Mouse (Mus musculus) hematopoietic stem cell, adult 5-6 weeks (primary cell): ENCODE measurements around the gene Ppip5k1. TPM values are rescaled to one million over a fixed set of nuclear protein-coding genes. Genes with fewer than 3 reads are reported as not detected.
A peak's percentile ranks its signal among the peaks of the same experiment; 100 is the strongest.

Experiments used
- ATAC-seq, 2 experiments: fragments of 125-278 bp in 1 of 2; replicated peaks in 1 of 2; 2 replicates each; pipeline ENCODE4 v1.8.0; 2016 to 2017; ENCODE audit warnings: inconsistent platforms in 2 of 2, mild to moderate bottlenecking in 2 of 2, moderate number of reproducible peaks in 2 of 2, low read depth in 1 of 2, moderate TSS enrichment in 1 of 2; ENCODE audit not compliant: low FRiP score in 2 of 2, poor library complexity in 2 of 2, severe bottlenecking in 2 of 2, insufficient read depth in 1 of 2, low TSS enrichment in 1 of 2
- total RNA-seq: library from RNA; stranded (forward); fragments of 172-1452, 232-1000 nt; gene quantifications from 2 replicates; pipeline ENCODE4 v1.2.3, GENCODE M21; 2017

Ppip5k1 gene
- total RNA-seq, 1 experiment from 2014 or later = 16.5 TPM

- ATAC-seq = no peak
Measured at GRCm38 (mm10) chr2:121323041-121323440, 32.2 kb downstream of the Ppip5k1 start.

DNA sequence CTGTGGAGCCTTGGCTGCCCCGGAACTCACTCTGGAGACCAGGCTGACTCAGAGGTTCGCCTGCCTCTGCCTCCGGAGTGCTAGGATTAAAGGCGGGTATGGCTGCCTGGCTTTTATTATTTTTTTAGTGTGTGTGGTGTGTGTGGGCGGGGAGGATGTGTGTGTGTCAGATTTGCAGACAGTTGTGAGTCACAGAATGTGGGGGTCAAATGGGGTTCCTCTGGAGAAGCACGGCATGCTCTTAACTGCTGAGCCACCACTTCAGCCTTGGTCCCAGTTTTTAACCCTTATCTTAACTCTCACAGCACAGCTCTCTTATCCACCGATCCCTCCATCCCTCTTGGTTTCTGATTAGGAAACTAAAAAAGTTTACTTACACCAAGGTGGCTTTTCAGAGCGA is 38.9 kb downstream of the Ppip5k1 start:
- no peak for ATAC-seq

GRCm38 (mm10) chr2:121308997-121309416 is 46.2 kb downstream of the Ppip5k1 start:
- peak in 1 of 2 experiments; percentile 42; a peak in 1 of 4 replicates for ATAC-seq

DNA sequence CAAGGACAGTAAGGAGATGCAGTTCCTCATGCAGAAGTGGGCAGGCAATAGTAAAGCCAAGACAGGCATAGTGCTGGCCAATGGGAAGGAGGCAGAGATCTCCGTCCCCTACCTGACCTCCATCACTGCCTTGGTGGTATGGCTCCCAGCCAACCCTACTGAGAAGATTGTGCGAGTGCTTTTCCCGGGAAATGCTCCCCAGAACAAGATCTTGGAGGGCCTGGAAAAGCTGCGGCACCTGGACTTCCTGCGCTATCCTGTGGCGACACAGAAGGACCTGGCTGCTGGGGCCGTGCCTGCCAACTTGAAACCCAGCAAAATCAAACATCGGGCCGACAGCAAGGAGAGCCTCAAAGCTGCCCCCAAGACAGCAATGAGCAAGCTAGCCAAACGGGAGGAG is 55.2 kb downstream of the Ppip5k1 start:
- ATAC-seq = no peak

- ATAC-seq = no peak
Measured at GRCm38 (mm10) chr2:121299471-121299870, 55.7 kb downstream of the Ppip5k1 start.

GRCm38 (mm10) chr2:121298131-121298530 is 57.1 kb downstream of the Ppip5k1 start:
- ATAC-seq = no peak

- ATAC-seq = no peak
Measured at GRCm38 (mm10) chr2:121297701-121298100, 57.5 kb downstream of the Ppip5k1 start.

GRCm38 (mm10) chr2:121296754-121297231 is 58.4 kb downstream of the Ppip5k1 start:
- ATAC-seq = no peak

DNA sequence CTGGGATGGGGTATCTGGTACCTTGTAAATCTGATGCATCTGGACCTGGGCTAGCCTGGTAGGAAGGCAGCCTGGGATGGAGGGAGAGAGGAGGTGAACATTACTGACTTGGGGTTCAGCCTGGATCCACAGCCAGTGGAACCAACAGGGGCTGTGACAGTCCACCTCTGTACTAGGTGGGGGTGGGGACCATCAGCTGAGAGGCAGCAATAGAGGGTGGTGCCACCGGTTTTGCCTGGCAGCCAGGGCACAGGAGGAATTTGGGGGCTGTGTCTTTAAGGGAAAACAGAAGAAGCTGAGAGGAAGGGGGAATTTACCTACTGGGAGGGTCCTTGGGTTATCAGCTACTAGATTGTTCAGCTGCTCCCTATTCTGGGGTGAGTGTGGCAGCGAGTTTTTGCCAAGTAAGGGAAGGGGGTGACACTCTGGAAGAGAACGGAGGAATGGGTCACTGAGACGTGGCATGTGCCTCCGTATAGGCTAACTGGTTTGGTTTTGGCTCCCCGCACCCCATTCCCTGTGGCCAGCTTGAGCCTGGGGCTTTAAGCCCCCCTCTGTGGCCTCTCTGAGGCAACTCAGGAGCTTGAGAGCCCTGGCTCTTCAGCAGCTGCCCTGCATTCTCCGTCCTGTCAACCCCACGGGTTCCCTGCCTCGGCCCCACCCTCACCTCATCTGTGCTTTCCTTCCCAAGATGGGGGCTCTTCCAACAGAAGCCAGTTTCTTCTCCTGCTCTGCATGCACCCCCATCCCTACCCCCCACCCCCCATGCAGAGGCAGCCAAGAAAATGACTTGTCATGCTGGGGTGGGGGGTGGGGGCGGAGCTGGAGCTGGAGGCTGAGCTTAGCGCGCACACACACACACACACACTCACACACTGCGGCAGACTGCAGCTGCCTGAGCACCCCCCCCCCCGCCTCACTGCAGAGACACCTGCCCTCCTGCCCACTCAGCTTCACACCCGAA is 59.3 kb downstream of the Ppip5k1 start:
- ATAC-seq = no peak

DNA sequence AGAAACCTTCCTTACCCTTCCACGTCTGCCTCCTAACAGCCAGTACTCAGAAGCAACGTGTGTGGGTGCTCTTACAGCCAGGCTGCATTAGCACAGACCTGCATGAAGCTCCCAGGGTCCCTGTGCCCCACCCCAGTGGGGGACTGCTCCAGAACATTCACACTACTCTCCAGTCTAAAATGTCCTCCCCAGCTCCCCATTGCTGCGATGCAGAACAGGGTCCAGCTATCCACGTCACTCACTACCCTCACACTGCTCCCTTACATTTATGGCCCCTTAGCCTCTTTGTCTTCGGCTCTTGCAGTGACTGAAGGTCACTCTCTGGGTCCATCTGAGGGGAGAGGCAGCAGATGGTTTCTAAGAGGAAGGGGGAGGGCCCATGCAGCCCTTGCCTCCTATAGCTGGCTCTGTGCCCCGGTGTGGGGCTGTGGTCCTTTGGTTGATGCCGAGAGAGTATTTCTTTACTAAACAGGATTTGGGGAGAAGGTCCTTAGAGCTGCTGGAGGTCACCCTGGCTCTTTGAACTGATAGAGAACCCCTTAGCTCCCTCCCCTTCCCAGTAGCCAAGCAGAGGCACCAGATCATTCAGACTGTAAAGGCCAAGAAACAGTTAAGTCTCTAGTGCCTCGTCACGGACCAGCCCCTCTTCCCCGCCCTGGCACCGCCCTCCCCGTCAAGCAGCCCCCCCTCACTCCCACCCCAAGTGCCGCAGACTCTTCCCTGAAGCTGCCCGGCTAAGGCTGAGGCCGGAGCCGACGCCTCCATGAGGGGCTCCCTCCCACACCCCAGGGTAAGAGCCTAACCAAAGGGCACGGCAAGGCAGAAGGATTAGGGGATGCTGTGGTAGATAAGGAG is 60.2 kb downstream of the Ppip5k1 start:
- no peak for ATAC-seq

DNA sequence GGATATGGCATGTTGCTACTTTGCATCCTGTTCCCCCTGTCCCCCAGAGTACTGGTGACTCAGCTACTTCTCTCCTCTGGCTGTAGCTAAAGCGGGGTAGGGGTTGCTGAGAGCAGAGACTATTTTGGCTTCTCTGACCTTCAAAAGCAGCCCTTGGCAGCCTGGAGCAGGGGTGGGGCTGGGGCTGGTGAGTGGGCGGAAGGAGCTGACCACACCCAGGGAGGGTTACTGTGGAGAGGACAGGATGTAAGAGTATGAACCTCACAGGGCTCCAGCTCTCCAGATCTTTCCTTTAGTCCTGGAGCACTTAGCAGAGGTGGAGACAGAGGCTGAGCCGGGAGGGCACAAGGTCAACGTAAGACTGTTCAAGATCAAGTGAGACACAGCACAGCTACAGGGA is 61.0 kb downstream of the Ppip5k1 start:
- peak in 1 of 2 experiments; percentile 22; a peak in 2 of 4 replicates for ATAC-seq

DNA sequence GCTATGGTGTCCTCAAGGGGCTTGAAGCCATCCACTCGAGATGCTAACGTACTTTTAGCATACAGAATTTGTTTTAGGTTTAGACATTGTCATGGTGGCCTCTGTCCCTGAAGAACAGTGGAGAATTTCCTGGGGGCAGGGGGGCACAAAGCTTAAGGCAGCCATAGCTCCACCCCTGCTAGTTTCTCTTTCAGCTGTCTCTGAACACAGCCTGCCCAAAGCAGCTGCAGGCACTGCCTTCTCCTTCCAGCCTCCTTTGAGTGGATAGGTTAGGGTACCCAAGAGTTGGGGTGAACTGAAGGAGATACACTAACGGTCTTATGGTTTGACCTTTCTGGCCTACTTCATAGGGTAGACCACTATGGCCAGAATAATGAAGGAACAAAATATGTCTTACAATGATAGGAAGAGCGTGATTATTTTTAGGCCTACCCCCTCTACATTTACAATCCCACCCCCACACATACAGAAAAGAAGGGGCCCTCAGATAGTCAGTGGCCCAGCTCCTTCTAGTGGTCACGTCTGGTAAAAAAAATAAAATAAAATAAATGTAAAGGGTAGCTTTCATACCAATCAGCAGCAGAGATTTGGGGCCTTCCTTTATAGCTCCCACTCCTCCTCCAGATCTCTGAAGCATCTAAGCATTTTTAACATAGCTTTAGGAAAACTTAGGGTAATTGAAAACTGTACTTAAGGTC is 62.7 kb downstream of the Ppip5k1 start:
- no peak for ATAC-seq

GRCm38 (mm10) chr2:121289730-121290540 is 65.3 kb downstream of the Ppip5k1 start:
- ATAC-seq = no peak

DNA sequence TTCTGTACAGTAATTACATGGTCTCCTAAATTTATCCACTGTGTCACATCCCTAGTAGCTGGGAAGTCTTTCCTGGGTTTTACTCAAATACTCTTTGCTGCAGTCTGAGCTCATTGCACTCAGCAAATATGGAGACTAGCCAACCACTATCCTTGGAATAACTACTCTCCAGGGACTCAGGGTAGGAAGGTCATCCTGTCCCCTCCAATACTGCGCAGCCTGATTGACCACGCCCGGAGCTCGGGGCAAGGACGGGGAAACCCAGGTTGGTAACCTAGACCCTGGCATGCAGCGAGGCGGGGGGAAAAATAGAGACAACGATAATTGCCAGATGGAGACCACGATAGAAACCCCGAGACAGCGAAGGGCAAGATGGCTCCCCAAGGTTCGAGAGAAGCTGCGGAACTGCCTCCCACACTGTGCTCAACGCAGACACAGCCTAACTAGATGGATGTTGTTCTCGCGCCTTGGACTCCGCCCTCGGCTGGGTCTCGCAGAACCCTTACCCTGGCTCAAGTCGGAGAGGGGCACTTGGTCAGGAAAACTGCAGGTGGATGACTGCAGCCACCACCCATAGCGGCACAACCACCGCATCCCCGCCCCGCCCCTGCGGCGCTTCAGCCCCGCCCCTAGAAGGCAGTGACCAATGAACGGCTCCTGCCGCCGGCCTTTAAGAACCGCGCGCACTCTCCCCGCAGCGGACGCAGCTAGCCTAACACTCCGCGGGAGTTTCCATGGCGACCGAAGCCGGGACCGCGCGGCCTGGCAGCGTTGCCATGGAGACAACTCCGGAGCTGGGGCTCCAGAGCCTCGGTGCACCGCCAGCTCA is 66.1 kb downstream of the Ppip5k1 start, which contains the start of gene Map1a:
Gene Map1a, plus strand, starts transcription at position 700 of the 829 bp plus-strand sequence.
- peak; percentile 75 to 93 for ATAC-seq

GRCm38 (mm10) chr2:121287850-121288249 is 67.3 kb downstream of the Ppip5k1 start:
- ATAC-seq = no peak
